Mouse (Mus musculus) neural tube, embryonic 15.5 days (tissue): Measurements from ENCODE around the gene Trp53tg5. TPM values are rescaled to one million over a fixed set of nuclear protein-coding genes. Genes with fewer than 3 reads are reported as not detected.

Source experiments
- ATAC-seq: fragments of 200-750 bp; cut with Nextera tagmentation; 2 replicates; pipeline ENCODE4 v1.8.0; 2017; ENCODE audit warnings: mild to moderate bottlenecking, moderate TSS enrichment, moderate library complexity; ENCODE audit not compliant: low FRiP score
- H3K27ac ChIP-seq: fragments of 300-500 bp; sonication (generic); replicated peaks from 2 replicates; pipeline ENCODE4 v1.5.1; 2015; ENCODE audit warnings: mild to moderate bottlenecking, inconsistent platforms
- H3K27me3 ChIP-seq: fragments of 300-500 bp; sonication (generic); replicated peaks from 2 replicates; pipeline ENCODE4 v1.6.1; 2015; ENCODE audit warnings: inconsistent platforms
- H3K36me3 ChIP-seq: fragments of 300-500 bp; sonication (generic); 2 replicates; pipeline ENCODE4 v1.6.1; 2015; ENCODE audit warnings: inconsistent platforms
- H3K4me1 ChIP-seq: fragments of 300-500 bp; sonication (generic); 2 replicates; pipeline ENCODE4 v1.6.1; 2015; ENCODE audit warnings: inconsistent platforms
- H3K4me2 ChIP-seq: fragments of 300-500 bp; sonication (generic); 2 replicates; pipeline ENCODE4 v1.6.1; 2015; ENCODE audit warnings: inconsistent platforms, mild to moderate bottlenecking, moderate library complexity
- H3K4me3 ChIP-seq: fragments of 300-500 bp; sonication (generic); replicated peaks from 2 replicates; pipeline ENCODE4 v1.5.1; 2015; ENCODE audit warnings: mild to moderate bottlenecking, inconsistent platforms
- H3K9ac ChIP-seq: fragments of 300-500 bp; sonication (generic); replicated peaks from 2 replicates; pipeline ENCODE4 v1.6.1; 2015; ENCODE audit warnings: mild to moderate bottlenecking, inconsistent platforms
- H3K9me3 ChIP-seq: fragments of 300-500 bp; sonication (generic); replicated peaks from 2 replicates; pipeline ENCODE4 v1.6.1; 2016; ENCODE audit warnings: inconsistent platforms
- WGBS: fragments of 180-500 bp; shearing (Covaris S2); methylation state at CpG from one replicate; pipeline ENCODE4 v1.1.7; 2015; ENCODE audit warnings: mixed read lengths; 5-methylcytosine and 5-hydroxymethylcytosine counted together
- polyA plus RNA-seq: library from polyadenylated mRNA; unstranded; fragments of >200 nt; fragmentation: Nextera tagmentation; extraction: Ambion mirVana; gene quantifications from 2 replicates; pipeline ENCODE4 v1.2.1, GENCODE M21; 2015

Gene Trp53tg5
- polyA plus RNA-seq, 1 experiment from 2014 or later: not detected

- Histone ChIP-seq H3K27me3 (no peaks in the 10 kb centered on the region), H3K4me3 (no peak overlapping the region), H3K9me3 (no peaks in the 10 kb centered on the region), H3K36me3 (peaks cover 16% of the 10 kb centered on the region), H3K4me2 (no peak overlapping the region), H3K9ac (no peak overlapping the region), H3K27ac (no peak overlapping the region), H3K4me1 (peaks cover 22% of the 10 kb centered on the region)
- peak; percentile 24; the same call in 1 of the 2 replicates for ATAC-seq
- WGBS: 51% methylated on average over 2 of the region's 2 CpGs
These were observed 20.6 kb upstream of the Trp53tg5 start for GRCm38 (mm10) chr2:164494126-164494525.

- Histone ChIP-seq H3K4me1 (peaks cover 19% of the 10 kb centered on the region), H3K36me3 (peaks cover 17% of the 10 kb centered on the region), H3K4me2 (peak overlapping the region; percentile 100; the same call in 1 of the 2 replicates), H3K27me3 (0 out of 2 replicates have a peak, but pooled peaks cover 6% of the 10 kb centered on the region), H3K9ac (no peak overlapping the region), H3K4me3 (0 out of 2 replicates have a peak overlapping the region, but pooled peaks have one; percentile 72), H3K27ac (no peak overlapping the region), H3K9me3 (no peaks in the 10 kb centered on the region)
- ATAC-seq: no peak
- WGBS: 64% methylated on average over 9 of the region's 9 CpGs
These were observed 14.3 kb upstream of the Trp53tg5 start for GRCm38 (mm10) chr2:164487812-164488211.

GRCm38 (mm10) chr2:164487115-164487527, 13.6 kb upstream of the Trp53tg5 start:
- Histone ChIP-seq H3K27ac (peak overlapping the region; percentile 45), H3K4me1 (peaks cover 19% of the 10 kb centered on the region), H3K9ac (peak overlapping the region; percentile 73), H3K4me3 (peak overlapping the region; percentile 72), H3K27me3 (0 out of 2 replicates have a peak, but pooled peaks cover 6% of the 10 kb centered on the region), H3K4me2 (peak overlapping the region; percentile 100), H3K9me3 (no peaks in the 10 kb centered on the region), H3K36me3 (peaks cover 17% of the 10 kb centered on the region)
- ATAC-seq: peak; percentile 21
- 9% methylated on average over 11 of the region's 11 CpGs for WGBS

GRCm38 (mm10) chr2:164486258-164487114, 13.0 kb upstream of the Trp53tg5 start:
- peak overlapping the region; percentile 100 for H3K4me2 ChIP-seq
- H3K4me1 ChIP-seq: peaks cover 19% of the 10 kb centered on the region
- peak overlapping the region; percentile 72 for H3K4me3 ChIP-seq
- WGBS: under 1% methylated on average over 87 of the region's 90 CpGs
- H3K9ac ChIP-seq: peak overlapping the region; percentile 73
- H3K27ac ChIP-seq: peak overlapping the region; percentile 45
- ATAC-seq: peak; percentile 74
- peaks cover 17% of the 10 kb centered on the region for H3K36me3 ChIP-seq
- H3K27me3 ChIP-seq: 0 out of 2 replicates have a peak, but pooled peaks cover 6% of the 10 kb centered on the region
- no peaks in the 10 kb centered on the region for H3K9me3 ChIP-seq

GRCm38 (mm10) chr2:164485681-164486257, 12.2 kb upstream of the Trp53tg5 start, which contains the start of gene Dbndd2:
TSS of gene Dbndd2 (plus strand) at chr2:164486106.
- Histone ChIP-seq H3K27ac (peak within 1 kb of the TSS; percentile 45), H3K36me3 (peaks cover 14% of the 10 kb centered on the region), H3K4me1 (peaks cover 19% of the 10 kb centered on the region), H3K4me2 (peak within 1 kb of the TSS; percentile 100), H3K4me3 (peak within 1 kb of the TSS; percentile 72), H3K9ac (peak within 1 kb of the TSS; percentile 73), H3K27me3 (0 out of 2 replicates have a peak, but pooled peaks cover 6% of the 10 kb centered on the region), H3K9me3 (no peaks in the 10 kb centered on the region)
- WGBS: 3% methylated on average over 26 of the region's 26 CpGs
- ATAC-seq: peak; percentile 60

- H3K36me3 ChIP-seq: peaks cover 61% of the 10 kb centered on the region
- no peak for ATAC-seq
These were observed 3.3 kb downstream of the Trp53tg5 start for GRCm38 (mm10) chr2:164470254-164470653.

GRCm38 (mm10) chr2:164466787-164467186, 6.7 kb downstream of the Trp53tg5 start:
- H3K4me1 ChIP-seq: peaks cover 13% of the 10 kb centered on the region
- H3K9ac ChIP-seq: no peak overlapping the region
- peaks cover 63% of the 10 kb centered on the region for H3K36me3 ChIP-seq
- ATAC-seq: no peak
- H3K9me3 ChIP-seq: no peaks in the 10 kb centered on the region
- H3K27ac ChIP-seq: no peak overlapping the region
- no peak overlapping the region for H3K4me3 ChIP-seq
- no peak overlapping the region for H3K4me2 ChIP-seq
- WGBS: 88% methylated on average over 5 of the region's 5 CpGs
- H3K27me3 ChIP-seq: no peaks in the 10 kb centered on the region

More at GRCm38 (mm10) chr2:164470254-164470653, 3.3 kb downstream of the Trp53tg5 start:
- H3K4me1 ChIP-seq: no peaks in the 10 kb centered on the region
- no peak overlapping the region for H3K4me3 ChIP-seq
- no peak overlapping the region for H3K9ac ChIP-seq
- H3K4me2 ChIP-seq: no peak overlapping the region
- 35% methylated on average over 10 of the region's 10 CpGs for WGBS
- no peak overlapping the region for H3K27ac ChIP-seq
- H3K9me3 ChIP-seq: no peaks in the 10 kb centered on the region
- no peaks in the 10 kb centered on the region for H3K27me3 ChIP-seq

GRCm38 (mm10) chr2:164465161-164465560, 8.4 kb downstream of the Trp53tg5 start:
- H3K36me3 ChIP-seq: peaks cover 60% of the 10 kb centered on the region

GRCm38 (mm10) chr2:164460745-164461551, 12.6 kb downstream of the Trp53tg5 start, which contains the start of gene Gm20458:
TSS of gene Gm20458 (plus strand) at chr2:164460967.
- peak; percentile 99 for ATAC-seq
- WGBS: under 1% methylated on average over 71 of the region's 79 CpGs

More at GRCm38 (mm10) chr2:164465161-164465560, 8.4 kb downstream of the Trp53tg5 start:
- Histone ChIP-seq H3K9me3 (no peaks in the 10 kb centered on the region), H3K27ac (no peak overlapping the region), H3K9ac (no peak overlapping the region), H3K4me3 (no peak overlapping the region), H3K27me3 (no peaks in the 10 kb centered on the region), H3K4me2 (no peak overlapping the region), H3K4me1 (peaks cover 16% of the 10 kb centered on the region)
- no peak for ATAC-seq

GRCm38 (mm10) chr2:164458535-164458934, 15.0 kb downstream of the Trp53tg5 start:
- Histone ChIP-seq H3K4me2 (no peak overlapping the region), H3K27ac (no peak overlapping the region), H3K9ac (no peak overlapping the region), H3K4me3 (no peak overlapping the region), H3K36me3 (0 out of 2 replicates have a peak, but pooled peaks cover 8% of the 10 kb centered on the region), H3K4me1 (peaks cover 23% of the 10 kb centered on the region), H3K9me3 (no peaks in the 10 kb centered on the region), H3K27me3 (no peaks in the 10 kb centered on the region)
- no peak for ATAC-seq
- WGBS: 89% methylated on average over 8 of the region's 8 CpGs

More at GRCm38 (mm10) chr2:164460745-164461551, 12.6 kb downstream of the Trp53tg5 start, which contains the start of gene Gm20458:
- peak within 1 kb of the TSS; percentile 78 for H3K9ac ChIP-seq
- H3K4me3 ChIP-seq: peak within 1 kb of the TSS; percentile 88
- H3K4me2 ChIP-seq: peak within 1 kb of the TSS; percentile 73
- H3K9me3 ChIP-seq: no peaks in the 10 kb centered on the region
- no peaks in the 10 kb centered on the region for H3K27me3 ChIP-seq
- peaks cover 29% of the 10 kb centered on the region for H3K36me3 ChIP-seq
- peak within 1 kb of the TSS; percentile 92 for H3K27ac ChIP-seq
- H3K4me1 ChIP-seq: peaks cover 23% of the 10 kb centered on the region

DNA sequence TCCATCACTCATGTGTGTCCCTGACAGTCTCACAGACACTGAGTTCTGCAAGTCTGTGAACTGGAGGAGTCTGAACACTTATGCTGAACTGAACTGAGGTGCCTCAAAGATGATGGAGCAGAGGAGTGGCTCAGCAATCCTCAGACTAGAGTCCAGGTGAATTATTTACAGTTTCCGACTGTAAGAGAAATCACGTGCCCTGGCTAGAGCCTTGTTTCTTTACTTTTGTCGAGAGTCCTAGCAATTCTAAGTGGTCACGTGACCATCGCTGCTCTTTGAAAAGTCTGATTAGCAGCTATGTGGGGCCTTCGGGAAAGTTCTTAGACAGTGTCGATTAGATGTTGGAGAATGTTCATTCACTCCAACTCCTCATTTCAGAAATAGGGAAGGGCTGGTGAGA, 15.6 kb downstream of the Trp53tg5 start:
- Histone ChIP-seq H3K9ac (no peak overlapping the region), H3K4me3 (no peak overlapping the region), H3K9me3 (no peaks in the 10 kb centered on the region), H3K27me3 (no peaks in the 10 kb centered on the region), H3K4me1 (peaks cover 22% of the 10 kb centered on the region), H3K36me3 (0 out of 2 replicates have a peak, but pooled peaks cover 2% of the 10 kb centered on the region), H3K4me2 (no peak overlapping the region), H3K27ac (no peak overlapping the region)
- WGBS: 56% methylated on average over 7 of the region's 7 CpGs
- ATAC-seq: no peak
